ENCODE assay signal across 14 mouse cellular contexts in the genomic region with DNA sequence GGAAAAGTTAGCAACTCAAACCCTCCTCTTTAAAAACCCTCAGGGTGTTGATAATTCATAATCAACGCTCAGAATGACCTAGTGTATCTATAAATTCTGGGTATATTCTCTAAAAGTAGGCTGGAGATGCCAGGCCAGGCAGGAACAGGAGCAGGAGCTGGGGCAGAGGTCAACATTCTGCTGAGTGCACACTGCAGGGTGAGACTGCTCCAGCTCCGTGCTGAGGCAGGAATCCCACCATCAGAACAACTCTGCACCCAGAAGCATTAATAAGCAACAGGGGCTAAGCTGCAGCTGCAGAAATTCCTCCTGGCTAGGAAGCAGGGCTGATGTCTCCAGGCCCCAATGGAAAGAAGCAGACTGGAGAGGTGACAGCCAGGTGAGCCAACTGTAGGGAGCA.
A peak's percentile ranks its signal among the peaks of the same experiment; 100 is the strongest.
DNase-seq lines count a peak whose midpoint lies in the region; ATAC-seq and TF ChIP-seq lines count a peak whose summit lies in the region.
"Had no signal": no experiment of that assay in that cellular context is flagged by ENCODE, and none has a peak within 500 bp of the region (broad histone marks: within the 10 kb centered on the region; RNA-seq: fewer than 3 reads in every experiment).

No protein-coding gene starts in this region.

- H3K4me3 ChIP-seq in kidney, adult 2 months (ENCODE audit: insufficient read depth, low read depth, low read length), result no peak overlapping the region
- peak overlapping the region; percentile 29 for H3K4me3 ChIP-seq in megakaryocyte, embryonic 14.5 days (replicated peaks)
- no peak overlapping the region for H3K4me3 ChIP-seq in embryonic facial prominence, embryonic 10.5 days
- H3K4me3 ChIP-seq: heart, adult 2 months; midbrain, embryonic 13.5 days had no signal

- peak overlapping the region; percentile 75 for H3K27ac ChIP-seq in kidney, adult 2 months (ENCODE audit: insufficient read depth, low read depth, low read length)
- H3K27ac ChIP-seq in embryonic facial prominence, embryonic 10.5 days (replicated peaks), result peak overlapping the region; percentile 57; the same call in 1 of the 2 replicates
- H3K27ac ChIP-seq: heart, adult 2 months; hindbrain, postnatal 0 days; macrophage; midbrain, embryonic 13.5 days had no signal

- no peak for TF ChIP-seq CTCF in kidney, adult 2 months (conservative IDR thresholded peaks at IDR 0.05; ENCODE audit: insufficient read depth, insufficient read length, low read depth, low read length)

- DNase-seq in kidney, adult 2 months, result peak; percentile 56
- DNase-seq in kidney, adult 9 months, result no peak
- no peak for DNase-seq in embryonic facial prominence, embryonic 10.5 days (ENCODE audit: low spot score)
- DNase-seq in kidney, postnatal 14 days, result peak; percentile 12
- DNase-seq in right cerebral cortex, postnatal 14 days, result no peak
- DNase-seq: B cell, adult 2 months; liver, postnatal 0 days had no signal

- H3K27me3 ChIP-seq in kidney, adult 2 months (replicated peaks; ENCODE audit: control insufficient read depth, insufficient read depth, low read length), result no peaks in the 10 kb centered on the region
- peaks cover 36% of the 10 kb centered on the region for H3K27me3 ChIP-seq in megakaryocyte, embryonic 14.5 days (replicated peaks)
- H3K27me3 ChIP-seq in embryonic facial prominence, embryonic 10.5 days (replicated peaks; ENCODE audit: low read depth, poor library complexity, severe bottlenecking), result 0 out of 2 replicates have a peak, but pooled peaks cover 4% of the 10 kb centered on the region
- H3K27me3 ChIP-seq: midbrain, embryonic 13.5 days had no signal

- TF ChIP-seq POLR2A in kidney, adult 2 months (IDR thresholded peaks at IDR 0.05; ENCODE audit: low read depth, low read length), result no peak

- H3K4me1 ChIP-seq in kidney, adult 2 months (ENCODE audit: control insufficient read depth, insufficient read depth, low read length), result peaks cover 39% of the 10 kb centered on the region
- H3K4me1 ChIP-seq in megakaryocyte, embryonic 14.5 days, result peaks cover 43% of the 10 kb centered on the region
- peaks cover 17% of the 10 kb centered on the region for H3K4me1 ChIP-seq in embryonic facial prominence, embryonic 10.5 days

- 16% methylated on average over 2 of the region's 2 CpGs for WGBS in kidney, adult 2 months
- 33% methylated on average over 2 of the region's 2 CpGs for WGBS in embryonic facial prominence, embryonic 10.5 days

- no peak for ATAC-seq in megakaryocyte, adult 5-6 weeks (ENCODE audit: poor library complexity, severe bottlenecking)
- ATAC-seq: liver, postnatal 0 days had no signal

- no peaks in the 10 kb centered on the region for H3K36me3 ChIP-seq in kidney, adult 2 months (ENCODE audit: control insufficient read depth, insufficient read depth, low read length)
- H3K36me3 ChIP-seq in megakaryocyte, embryonic 14.5 days (replicated peaks; ENCODE audit: low read length), result no peaks in the 10 kb centered on the region
- no peaks in the 10 kb centered on the region for H3K36me3 ChIP-seq in embryonic facial prominence, embryonic 10.5 days (replicated peaks)
- H3K36me3 ChIP-seq: G1E; midbrain, embryonic 13.5 days had no signal

- no peaks in the 10 kb centered on the region for H3K9me3 ChIP-seq in megakaryocyte, embryonic 14.5 days
- H3K9me3 ChIP-seq in embryonic facial prominence, embryonic 10.5 days, result no peaks in the 10 kb centered on the region
- H3K9me3 ChIP-seq: midbrain, embryonic 13.5 days had no signal

Comparison
In these comparisons a context has a peak if more than half of its experiments do, and no peak if none do; other contexts are left out.
1. DNase-seq: peak in kidney, adult 2 months (single experiment) and kidney, postnatal 14 days (single experiment); none in kidney, adult 9 months (single experiment), embryonic facial prominence, embryonic 10.5 days (single experiment) and right cerebral cortex, postnatal 14 days (single experiment).